Mouse (Mus musculus) forebrain, embryonic 16.5 days (tissue): Measurements from ENCODE around the gene Il17f. TPM values are rescaled to one million over a fixed set of nuclear protein-coding genes. Genes with fewer than 3 reads are reported as not detected.
"Not testable (repeated sequence)": the region's sequence is repeated elsewhere in the genome, so short reads cannot be mapped to it uniquely, and the experiment has no call there.

ENCODE experiments used
- ATAC-seq: fragments of 200-750 bp; cut with Nextera tagmentation; 2 replicates; pipeline ENCODE4 v1.8.0; 2017; ENCODE audit warnings: mild to moderate bottlenecking, moderate library complexity
- H3K27ac ChIP-seq: fragments of 300-500 bp; sonication (generic); 2 replicates; pipeline ENCODE4 v1.5.1; 2014; ENCODE audit warnings: low read length, control low read depth
- H3K27me3 ChIP-seq: fragments of 300-500 bp; sonication (generic); replicated peaks from 2 replicates; pipeline ENCODE4 v1.6.1; 2014; ENCODE audit warnings: low read length; ENCODE audit not compliant: control insufficient read depth, insufficient read depth
- H3K36me3 ChIP-seq: fragments of 300-500 bp; sonication (generic); 2 replicates; pipeline ENCODE4 v1.6.1; 2014; ENCODE audit not compliant: control insufficient read depth, insufficient read depth
- H3K4me1 ChIP-seq: fragments of 300-500 bp; sonication (generic); replicated peaks from 2 replicates; pipeline ENCODE4 v1.6.1; 2014; ENCODE audit warnings: low read length; ENCODE audit not compliant: control insufficient read depth, insufficient read depth
- H3K4me2 ChIP-seq: fragments of 300-500 bp; sonication (generic); 2 replicates; pipeline ENCODE4 v1.6.1; 2014; ENCODE audit warnings: mild to moderate bottlenecking, low read length, control low read depth
- H3K4me3 ChIP-seq: fragments of 300-500 bp; sonication (generic); replicated peaks from 2 replicates; pipeline ENCODE4 v1.5.1; 2014; ENCODE audit warnings: mild to moderate bottlenecking, low read length, control low read depth
- H3K9ac ChIP-seq: fragments of 300-500 bp; sonication (generic); replicated peaks from 2 replicates; pipeline ENCODE4 v1.6.1; 2014; ENCODE audit warnings: low read depth, low read length, control low read depth
- H3K9me3 ChIP-seq: fragments of 300-500 bp; sonication (generic); 2 replicates; pipeline ENCODE4 v1.6.1; 2016; ENCODE audit warnings: low read length; ENCODE audit not compliant: control insufficient read depth
- whole genome bisulfite sequencing: fragments of 180-500 bp; shearing (Covaris S2); extraction: QIAGEN DNeasy Blood & Tissue Kit; methylation state at CpG from one replicate; pipeline ENCODE4 v1.1.7; 2014; 5-methylcytosine and 5-hydroxymethylcytosine counted together
- polyA plus RNA-seq: library from polyadenylated mRNA; unstranded; fragments of >200 nt; fragmentation: Nextera tagmentation; extraction: Ambion mirVana; gene quantifications from 2 replicates; pipeline ENCODE4 v1.2.1, GENCODE M21; 2015

The Il17f gene
- polyA plus RNA-seq, 1 experiment from 2014 or later = not detected

DNA sequence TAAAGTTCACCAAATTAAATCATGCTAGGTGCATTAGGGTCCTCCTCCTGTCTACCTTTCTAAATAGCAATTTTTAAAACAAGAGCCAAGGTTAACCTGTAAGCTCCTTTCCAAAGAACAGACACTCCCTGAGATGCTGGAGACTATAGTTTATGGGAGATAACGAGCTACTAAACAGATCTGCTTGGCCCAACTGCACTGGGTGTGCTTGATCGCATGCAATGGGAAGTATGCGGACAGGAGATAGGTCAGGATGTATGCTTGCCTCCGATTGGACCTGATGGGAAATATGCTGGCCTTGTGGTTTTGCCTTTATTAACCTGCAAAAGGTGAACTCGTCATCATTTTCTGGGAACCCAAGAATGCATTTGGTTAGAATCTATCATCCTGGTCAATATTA, 4.8 kb upstream of the Il17f start:
- ATAC-seq = no peak
- H3K27me3 ChIP-seq = no peaks in the 10 kb centered on the region
- WGBS = 92% methylated on average over 5 of the region's 5 CpGs
- no peaks in the 10 kb centered on the region for H3K36me3 ChIP-seq
- H3K4me1 ChIP-seq = no peaks in the 10 kb centered on the region
- H3K4me2 ChIP-seq = no peak overlapping the region
- H3K27ac ChIP-seq = no peak overlapping the region
- H3K9me3 ChIP-seq = no peaks in the 10 kb centered on the region
- H3K9ac ChIP-seq = no peak overlapping the region
- H3K4me3 ChIP-seq = no peak overlapping the region

DNA sequence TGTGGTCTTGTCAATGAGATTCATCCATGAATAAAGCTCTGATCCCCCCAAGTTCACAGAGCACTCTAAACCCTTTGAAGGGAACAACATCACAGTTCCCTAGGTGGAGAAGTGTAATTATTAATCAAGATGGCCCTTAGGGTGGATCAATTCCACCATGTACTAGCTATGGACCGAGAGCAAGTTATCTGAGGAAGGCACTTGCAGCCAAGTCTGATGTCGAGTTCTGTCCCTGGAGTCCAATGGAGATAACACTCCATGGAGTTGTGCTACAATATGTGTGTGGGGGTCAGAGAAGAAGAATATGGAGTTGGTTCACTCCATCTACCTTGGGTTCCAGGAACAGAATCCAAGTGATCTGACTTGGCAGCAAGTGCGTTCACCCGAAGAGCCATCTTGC, 4.3 kb upstream of the Il17f start:
- H3K9ac ChIP-seq = no peak overlapping the region
- H3K27me3 ChIP-seq = no peaks in the 10 kb centered on the region
- no peaks in the 10 kb centered on the region for H3K9me3 ChIP-seq
- H3K36me3 ChIP-seq = no peaks in the 10 kb centered on the region
- WGBS = 96% methylated on average over 4 of the region's 4 CpGs
- no peaks in the 10 kb centered on the region for H3K4me1 ChIP-seq
- no peak overlapping the region for H3K4me2 ChIP-seq
- H3K27ac ChIP-seq = no peak overlapping the region
- H3K4me3 ChIP-seq = no peak overlapping the region
- no peak for ATAC-seq

DNA sequence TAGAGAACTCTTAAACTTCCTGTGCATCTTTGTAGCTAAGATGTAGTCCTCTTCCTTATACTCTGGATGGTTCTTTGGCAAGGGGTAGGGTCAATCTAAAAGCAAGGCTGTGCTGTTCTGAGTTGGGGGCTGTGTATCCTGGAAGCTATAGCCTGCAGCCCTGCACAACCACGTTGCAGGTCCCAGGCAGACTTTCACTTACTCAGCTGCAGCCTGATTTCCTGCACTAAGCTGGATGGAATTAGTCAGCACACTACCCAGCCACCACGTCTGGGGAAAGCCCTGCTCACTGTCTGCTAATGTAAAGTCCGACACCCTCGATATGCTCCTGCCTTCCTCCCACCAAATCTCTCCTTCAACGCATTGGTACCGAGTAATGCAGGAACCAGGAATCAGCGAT, 997 bp upstream of the Il17f start:
- Histone ChIP-seq H3K27ac (no peak overlapping the region), H3K4me2 (no peak overlapping the region), H3K9me3 (no peaks in the 10 kb centered on the region), H3K9ac (no peak overlapping the region), H3K27me3 (no peaks in the 10 kb centered on the region), H3K4me1 (no peaks in the 10 kb centered on the region), H3K4me3 (no peak overlapping the region), H3K36me3 (no peaks in the 10 kb centered on the region)
- no peak for ATAC-seq
- 75% methylated on average over 7 of the region's 7 CpGs for WGBS

DNA sequence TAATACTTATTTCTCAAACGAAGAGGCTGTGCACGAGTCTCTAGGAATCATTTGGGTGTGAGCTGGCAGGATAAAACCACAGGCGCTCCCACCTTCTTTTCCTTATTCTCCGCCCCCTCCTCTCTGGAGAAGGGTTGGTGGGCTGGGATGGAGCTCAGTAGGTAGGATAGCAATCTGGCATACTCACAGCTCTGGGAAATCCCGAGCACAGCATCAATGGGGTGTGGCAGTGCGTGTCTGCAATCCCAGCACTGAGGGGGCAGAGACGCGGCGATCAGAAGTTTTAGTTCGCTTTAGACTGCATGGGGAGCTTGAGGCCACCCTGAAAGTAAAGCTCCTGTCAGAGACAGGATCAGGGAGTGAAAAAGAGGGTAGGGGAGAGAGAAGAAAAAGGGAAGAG, 2.0 kb downstream of the Il17f start:
- ATAC-seq = no peak
- H3K9me3 ChIP-seq = no peaks in the 10 kb centered on the region
- no peaks in the 10 kb centered on the region for H3K27me3 ChIP-seq
- H3K36me3 ChIP-seq = no peaks in the 10 kb centered on the region
- whole genome bisulfite sequencing = 44% methylated on average over 10 of the region's 10 CpGs
- H3K27ac ChIP-seq = no peak overlapping the region
- no peak overlapping the region for H3K4me3 ChIP-seq
- H3K4me2 ChIP-seq = no peak overlapping the region
- no peak overlapping the region for H3K9ac ChIP-seq
- no peaks in the 10 kb centered on the region for H3K4me1 ChIP-seq

DNA sequence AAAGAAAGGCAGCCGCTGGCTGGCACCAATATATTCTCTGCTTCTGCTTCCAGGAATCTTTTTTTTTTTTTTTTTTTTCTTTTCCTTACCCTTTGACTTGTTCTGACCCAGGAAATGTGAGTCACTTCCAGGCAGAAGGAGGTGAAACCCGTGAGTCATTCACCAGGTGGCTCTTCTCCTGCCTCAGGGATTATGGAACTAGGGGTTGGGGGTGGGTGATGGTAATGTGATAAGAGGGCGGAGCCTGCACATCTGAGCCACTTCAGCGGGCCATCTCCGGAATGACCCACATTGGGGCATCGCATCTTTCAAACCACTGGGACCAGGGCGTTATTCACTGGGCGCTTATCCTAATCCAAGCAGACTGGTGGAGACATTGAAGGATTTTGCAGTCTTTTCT, 3.4 kb downstream of the Il17f start:
- Histone ChIP-seq H3K4me1 (no peaks in the 10 kb centered on the region), H3K36me3 (no peaks in the 10 kb centered on the region), H3K9ac (no peak overlapping the region), H3K9me3 (no peaks in the 10 kb centered on the region), H3K27me3 (no peaks in the 10 kb centered on the region), H3K4me2 (no peak overlapping the region), H3K27ac (no peak overlapping the region), H3K4me3 (no peak overlapping the region)
- no peak for ATAC-seq
- 60% methylated on average over 8 of the region's 8 CpGs for WGBS

DNA sequence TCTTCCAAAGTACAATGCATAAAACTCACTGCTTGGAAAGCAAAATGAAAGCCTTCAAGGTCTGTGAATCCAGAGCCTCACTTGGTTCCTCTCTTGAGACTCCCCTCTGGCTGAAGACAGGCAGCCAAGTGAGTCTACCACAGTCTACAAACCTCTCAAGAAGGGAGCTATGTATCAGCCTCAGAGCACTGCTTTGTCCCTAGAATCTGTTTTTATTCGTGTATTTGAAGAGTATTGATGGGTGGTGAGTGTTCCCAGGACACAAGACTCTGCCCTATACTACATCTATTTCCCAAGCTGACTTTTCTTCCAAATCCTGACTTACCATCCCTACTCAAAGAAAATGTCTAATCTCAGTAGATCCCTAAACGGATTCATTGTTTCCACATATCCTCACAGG, 12.1 kb downstream of the Il17f start:
- no peaks in the 10 kb centered on the region for H3K4me1 ChIP-seq
- no peak for ATAC-seq
- WGBS = 82% methylated on average over 2 of the region's 2 CpGs
- H3K9me3 ChIP-seq = no peaks in the 10 kb centered on the region
- no peaks in the 10 kb centered on the region for H3K36me3 ChIP-seq
- H3K27me3 ChIP-seq = no peaks in the 10 kb centered on the region
- no peak overlapping the region for H3K4me2 ChIP-seq
- H3K27ac ChIP-seq = no peak overlapping the region
- H3K9ac ChIP-seq = no peak overlapping the region
- no peak overlapping the region for H3K4me3 ChIP-seq

DNA sequence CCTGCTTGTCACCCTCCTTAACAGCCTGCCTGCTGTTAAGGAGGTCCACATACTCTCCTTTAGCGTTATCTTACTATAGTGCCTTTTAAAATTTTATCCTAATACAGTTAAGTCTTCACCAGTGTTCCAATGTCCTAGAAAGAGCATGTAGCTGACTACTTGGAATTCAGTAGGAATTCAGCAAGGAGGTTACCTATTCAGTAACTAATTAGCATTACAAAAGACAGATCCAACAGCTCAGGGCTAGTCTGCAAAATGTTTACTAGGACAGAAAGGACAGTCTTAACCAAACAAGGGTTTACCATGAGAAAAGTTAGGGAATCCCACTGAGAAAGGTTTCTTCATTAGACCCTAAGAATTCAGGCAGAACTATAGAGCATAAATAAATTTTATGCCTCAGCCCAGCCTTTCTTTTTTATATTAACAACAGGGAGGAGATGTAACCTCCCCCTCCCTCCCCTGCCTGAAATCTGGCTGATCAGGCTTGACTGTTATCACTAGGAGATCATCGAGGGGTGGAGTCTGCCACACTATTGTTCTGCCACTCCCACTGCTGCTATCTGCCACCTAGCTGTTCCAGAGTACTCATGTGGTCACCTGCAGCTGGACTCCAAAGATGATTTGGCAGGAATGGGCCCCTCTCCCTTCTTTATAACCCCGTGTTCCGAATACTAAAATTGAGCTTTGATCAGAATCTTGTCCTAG, 16.2 kb downstream of the Il17f start:
- 87% methylated on average over 4 of the region's 4 CpGs for WGBS
- not testable (repeated sequence) for H3K36me3 ChIP-seq, H3K27me3 ChIP-seq, H3K9ac ChIP-seq, H3K27ac ChIP-seq, H3K4me3 ChIP-seq, H3K4me1 ChIP-seq, ATAC-seq, H3K9me3 ChIP-seq, H3K4me2 ChIP-seq

DNA sequence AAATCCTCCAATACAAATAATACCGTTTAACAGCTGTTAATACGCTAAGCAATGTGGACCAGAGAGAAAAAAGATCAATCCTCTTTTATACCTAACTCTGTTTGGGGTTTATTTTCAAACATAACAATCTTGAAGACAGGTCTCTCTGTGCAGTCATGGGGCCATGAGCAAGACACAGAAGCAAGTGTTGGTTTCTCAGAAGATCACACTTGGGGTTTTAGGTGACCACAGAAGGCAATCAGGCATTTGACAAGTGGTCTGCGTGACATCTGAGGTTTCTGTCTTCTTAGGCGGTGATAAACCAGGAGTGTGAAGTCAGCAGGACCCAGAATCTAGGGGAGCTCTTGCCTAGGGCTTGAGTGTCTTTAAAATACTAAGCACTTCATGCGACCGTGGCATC, 23.9 kb downstream of the Il17f start:
- no peak overlapping the region for H3K9ac ChIP-seq
- H3K36me3 ChIP-seq = no peaks in the 10 kb centered on the region
- no peaks in the 10 kb centered on the region for H3K27me3 ChIP-seq
- 93% methylated on average over 6 of the region's 6 CpGs for WGBS
- H3K4me1 ChIP-seq = no peaks in the 10 kb centered on the region
- H3K27ac ChIP-seq = no peak overlapping the region
- no peaks in the 10 kb centered on the region for H3K9me3 ChIP-seq
- H3K4me2 ChIP-seq = no peak overlapping the region
- H3K4me3 ChIP-seq = no peak overlapping the region
- no peak for ATAC-seq

DNA sequence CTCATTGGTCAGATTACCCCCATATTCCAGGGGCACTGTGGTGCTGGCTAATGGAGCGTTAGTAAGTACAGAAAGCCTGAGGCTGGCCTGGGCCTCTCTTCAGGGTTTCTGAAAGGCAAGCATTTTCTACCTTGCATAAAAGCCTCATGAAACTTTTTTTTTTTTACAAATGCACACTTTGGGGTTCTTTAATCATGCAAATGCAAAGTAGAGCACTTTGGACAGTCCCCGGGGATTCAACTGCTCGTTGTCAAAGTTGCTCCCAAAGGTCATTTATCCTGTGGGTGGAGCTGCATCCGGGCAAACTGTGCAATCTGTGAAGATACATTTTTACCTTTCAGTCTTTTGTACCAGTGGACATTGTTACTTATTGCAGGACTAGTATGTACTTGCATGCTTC, 29.0 kb downstream of the Il17f start:
- Histone ChIP-seq H3K4me3 (no peak overlapping the region), H3K9ac (no peak overlapping the region), H3K4me1 (no peaks in the 10 kb centered on the region), H3K27me3 (no peaks in the 10 kb centered on the region), H3K4me2 (no peak overlapping the region), H3K36me3 (no peaks in the 10 kb centered on the region), H3K27ac (no peak overlapping the region), H3K9me3 (no peaks in the 10 kb centered on the region)
- WGBS = 25% methylated on average over 4 of the region's 4 CpGs
- no peak for ATAC-seq

DNA sequence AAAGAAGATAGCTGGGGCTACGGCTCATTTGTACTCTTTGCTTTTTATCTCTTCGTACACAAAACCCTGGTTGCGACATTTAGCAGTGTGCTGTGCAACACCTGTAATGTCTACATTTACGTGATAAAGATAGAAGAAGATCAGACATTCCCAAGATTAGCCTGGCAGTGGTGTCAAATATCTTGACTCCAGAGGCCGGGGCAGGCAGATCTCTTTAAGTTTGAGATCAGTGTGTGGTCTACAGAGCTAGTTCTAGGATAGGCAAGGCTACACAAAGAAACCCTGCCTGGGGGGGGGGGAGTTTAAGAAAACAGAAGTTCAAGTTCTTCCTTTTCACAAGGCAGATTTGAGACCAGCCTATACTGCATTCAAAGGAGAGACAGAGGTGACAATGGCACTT, 30.1 kb downstream of the Il17f start:
- Histone ChIP-seq H3K4me3 (no peak overlapping the region), H3K9ac (no peak overlapping the region), H3K4me1 (no peaks in the 10 kb centered on the region), H3K36me3 (no peaks in the 10 kb centered on the region), H3K9me3 (no peaks in the 10 kb centered on the region), H3K4me2 (no peak overlapping the region), H3K27ac (no peak overlapping the region), H3K27me3 (no peaks in the 10 kb centered on the region)
- ATAC-seq = no peak
- WGBS = 87% methylated on average over 5 of the region's 5 CpGs
